Mouse (Mus musculus): Measurements from ENCODE around the gene Prdm15. TPM values are rescaled to one million over a fixed set of nuclear protein-coding genes. Genes with fewer than 3 reads are reported as not detected.

Gene Prdm15
- polyA plus RNA-seq, 1 experiment from 2014 or later = 9.7 TPM

Small RNAs within 50 kb of the gene (microRNA-seq; reads per million reads assigned to microRNA genes)
- gene Mir6964 (ENCODE audit: borderline number of aligned reads) = not detected

Other genes starting within 250 kb of the Prdm15 start
- gene Tmprss2, start 240.7 kb downstream of the Prdm15 start, polyA plus RNA-seq (2015; fragmentation: Nextera tagmentation; extraction: Ambion mirVana) = 3.2 and 4.7 TPM in 2 replicates
- 26.8 and 29.1 TPM in 2 replicates for gene Ripk4, start 88.1 kb downstream of the Prdm15 start, polyA plus RNA-seq (2015; fragmentation: Nextera tagmentation; extraction: Ambion mirVana)
- 23.4 and 23.5 TPM in 2 replicates for gene C2cd2, start 110.7 kb upstream of the Prdm15 start, polyA plus RNA-seq (2015; fragmentation: Nextera tagmentation; extraction: Ambion mirVana)
- gene Zbtb21, start 110.8 kb upstream of the Prdm15 start, polyA plus RNA-seq (2015; fragmentation: Nextera tagmentation; extraction: Ambion mirVana) = 14.3 and 15.0 TPM in 2 replicates
- 24.2 and 24.7 TPM in 2 replicates for gene B230307C23Rik, start 145.5 kb upstream of the Prdm15 start, polyA plus RNA-seq (2015; fragmentation: Nextera tagmentation; extraction: Ambion mirVana)
- gene A630089N07Rik, start 230.6 kb upstream of the Prdm15 start, polyA plus RNA-seq (2015; fragmentation: Nextera tagmentation; extraction: Ambion mirVana) = 15.2 and 17.6 TPM in 2 replicates

All from embryonic facial prominence, embryonic 15.5 days (tissue).